Mouse (Mus musculus) embryonic facial prominence, embryonic 10.5 days (tissue): ENCODE results near the gene Oaz3. TPM values are rescaled to one million over a fixed set of nuclear protein-coding genes. Genes with fewer than 3 reads are reported as not detected.
A peak's percentile ranks its signal among the peaks of the same experiment; 100 is the strongest.

Experiments
- DNase-seq: peaks from one replicate; pipeline ENCODE4 v3.0.0-alpha.2; 2017; ENCODE audit warnings: low spot score
- H3K27ac ChIP-seq: fragments of 300-500 bp; sonication (generic); replicated peaks from 2 replicates; pipeline ENCODE4 v1.5.1; 2016; ENCODE audit warnings: mild to moderate bottlenecking
- H3K27me3 ChIP-seq: fragments of 300-500 bp; sonication (generic); replicated peaks from 2 replicates; pipeline ENCODE4 v1.6.1; 2016; ENCODE audit warnings: low read depth, mild to moderate bottlenecking; ENCODE audit not compliant: poor library complexity, severe bottlenecking
- H3K36me3 ChIP-seq: fragments of 300-500 bp; sonication (generic); replicated peaks from 2 replicates; pipeline ENCODE4 v1.6.1; 2016; ENCODE audit warnings: mild to moderate bottlenecking, moderate library complexity
- H3K4me1 ChIP-seq: fragments of 300-500 bp; sonication (generic); 2 replicates; pipeline ENCODE4 v1.6.1; 2016
- H3K4me3 ChIP-seq: fragments of 300-500 bp; sonication (generic); 2 replicates; pipeline ENCODE4 v1.5.1; 2016; ENCODE audit warnings: mild to moderate bottlenecking, moderate library complexity
- H3K9me3 ChIP-seq: fragments of 300-500 bp; sonication (generic); 2 replicates; pipeline ENCODE4 v1.6.1; 2016; ENCODE audit warnings: mild to moderate bottlenecking
- WGBS: fragments of 180-500 bp; shearing (Covaris S2); methylation state at CpG from one replicate; pipeline ENCODE4 v1.1.7; 2016; 5-methylcytosine and 5-hydroxymethylcytosine counted together
- polyA plus RNA-seq: library from polyadenylated mRNA; unstranded; fragments of >200 nt; fragmentation: Nextera tagmentation; extraction: Ambion mirVana; gene quantifications from 2 replicates; pipeline ENCODE4 v1.2.1, GENCODE M21; 2016

Gene Oaz3
- polyA plus RNA-seq, 1 experiment from 2014 or later = 0.56 TPM

DNA sequence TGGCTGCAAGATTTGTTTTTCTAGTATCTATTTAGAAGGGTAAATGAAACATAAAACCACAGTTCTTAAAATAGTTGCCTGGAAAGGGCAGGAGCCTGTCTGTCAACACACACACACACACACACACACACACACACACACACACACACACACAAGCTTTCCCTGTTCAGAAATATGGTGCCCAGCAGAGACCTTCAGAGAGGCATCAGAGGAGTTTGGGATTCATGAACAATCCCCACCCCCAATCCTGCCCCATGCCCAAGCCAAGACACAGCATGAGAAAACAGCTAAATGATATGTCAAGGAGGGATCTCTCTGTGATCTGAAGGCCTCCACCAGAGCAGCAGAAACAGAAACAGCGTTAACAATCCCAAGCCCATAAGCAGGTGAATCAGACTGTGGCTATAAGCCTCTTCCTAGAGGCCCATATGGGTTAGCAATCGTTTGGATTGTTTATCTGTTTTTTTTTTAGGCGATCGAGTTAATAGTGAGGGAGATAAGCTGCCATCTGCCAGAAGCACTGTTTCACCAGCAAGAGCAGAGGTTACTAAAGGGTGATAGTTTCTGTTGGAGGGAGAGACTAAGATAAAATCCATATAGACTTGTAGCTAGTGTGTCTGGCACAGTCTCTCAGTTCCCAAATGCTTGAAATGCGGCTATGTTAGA is 30.0 kb upstream of the Oaz3 start:
- H3K36me3 ChIP-seq = no peaks in the 10 kb centered on the region
- H3K9me3 ChIP-seq = no peaks in the 10 kb centered on the region
- no peak overlapping the region for H3K27ac ChIP-seq
- DNase-seq = no peak
- no peak overlapping the region for H3K4me3 ChIP-seq
- H3K27me3 ChIP-seq = peaks cover 8% of the 10 kb centered on the region
- H3K4me1 ChIP-seq = peaks cover 33% of the 10 kb centered on the region
- WGBS = 84% methylated on average over 5 of the region's 5 CpGs

- 54% methylated on average over 10 of the region's 10 CpGs for WGBS
- DNase-seq = no peak
- Histone ChIP-seq H3K27ac (no peak overlapping the region), H3K4me3 (peak overlapping the region; percentile 42), H3K9me3 (no peaks in the 10 kb centered on the region), H3K4me1 (peaks cover 27% of the 10 kb centered on the region), H3K27me3 (peaks cover 2% of the 10 kb centered on the region), H3K36me3 (no peaks in the 10 kb centered on the region)
These were observed 29.4 kb upstream of the Oaz3 start for GRCm38 (mm10) chr3:94473115-94473505.

- 11% methylated on average over 28 of the region's 28 CpGs for WGBS
- H3K27me3 ChIP-seq = no peaks in the 10 kb centered on the region; the same call in 1 of the 2 replicates
- no peaks in the 10 kb centered on the region for H3K9me3 ChIP-seq
- peak overlapping the region; percentile 42 for H3K4me3 ChIP-seq
- DNase-seq = peak; percentile 86
- H3K4me1 ChIP-seq = peaks cover 21% of the 10 kb centered on the region
- H3K27ac ChIP-seq = no peak overlapping the region
- H3K36me3 ChIP-seq = no peaks in the 10 kb centered on the region
These were observed 28.9 kb upstream of the Oaz3 start for GRCm38 (mm10) chr3:94472447-94473114.

DNA sequence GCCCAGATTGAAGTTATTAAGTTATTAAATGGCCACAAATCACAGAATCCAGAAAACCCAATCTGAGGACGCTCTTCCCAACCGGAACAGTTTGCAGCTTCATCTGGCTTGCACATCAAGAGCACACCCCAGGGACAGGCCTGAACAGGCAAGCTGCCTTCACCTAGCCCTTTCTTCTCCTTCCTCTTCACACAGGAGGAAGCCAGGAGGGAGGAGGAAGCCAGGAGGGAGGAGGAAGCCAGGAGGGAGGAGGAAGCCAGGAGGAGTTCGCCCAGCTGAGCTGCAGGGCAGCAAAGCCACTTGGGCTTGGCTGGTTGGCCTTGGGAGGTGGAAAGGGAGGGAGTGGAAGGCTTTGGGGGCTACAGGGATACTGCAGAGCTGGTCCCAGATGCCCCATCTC is 25.2 kb upstream of the Oaz3 start:
- Histone ChIP-seq H3K4me3 (no peak overlapping the region), H3K36me3 (no peaks in the 10 kb centered on the region), H3K27me3 (no peaks in the 10 kb centered on the region; the same call in 1 of the 2 replicates), H3K27ac (no peak overlapping the region), H3K4me1 (peaks cover 31% of the 10 kb centered on the region), H3K9me3 (no peaks in the 10 kb centered on the region)
- 51% methylated on average over 3 of the region's 3 CpGs for WGBS
- no peak for DNase-seq

- no peaks in the 10 kb centered on the region for H3K36me3 ChIP-seq
- WGBS = 52% methylated on average over 13 of the region's 13 CpGs
- DNase-seq = no peak
These were observed 22.1 kb upstream of the Oaz3 start for GRCm38 (mm10) chr3:94465632-94466430.

GRCm38 (mm10) chr3:94463926-94464578 is 20.3 kb upstream of the Oaz3 start:
- DNase-seq = peak; percentile 57
- Histone ChIP-seq H3K4me3 (no peak overlapping the region), H3K27me3 (no peaks in the 10 kb centered on the region), H3K36me3 (no peaks in the 10 kb centered on the region), H3K4me1 (peaks cover 20% of the 10 kb centered on the region), H3K9me3 (no peaks in the 10 kb centered on the region), H3K27ac (peak overlapping the region; percentile 19; the same call in 1 of the 2 replicates)
- 58% methylated on average over 11 of the region's 11 CpGs for whole genome bisulfite sequencing

More at GRCm38 (mm10) chr3:94465632-94466430, 22.1 kb upstream of the Oaz3 start:
- Histone ChIP-seq H3K4me3 (no peak overlapping the region), H3K9me3 (no peaks in the 10 kb centered on the region), H3K4me1 (peaks cover 22% of the 10 kb centered on the region), H3K27me3 (no peaks in the 10 kb centered on the region), H3K27ac (peak overlapping the region; percentile 14; the same call in 1 of the 2 replicates)

- no peak for DNase-seq
These were observed 16.1 kb upstream of the Oaz3 start for GRCm38 (mm10) chr3:94459834-94460233.

DNA sequence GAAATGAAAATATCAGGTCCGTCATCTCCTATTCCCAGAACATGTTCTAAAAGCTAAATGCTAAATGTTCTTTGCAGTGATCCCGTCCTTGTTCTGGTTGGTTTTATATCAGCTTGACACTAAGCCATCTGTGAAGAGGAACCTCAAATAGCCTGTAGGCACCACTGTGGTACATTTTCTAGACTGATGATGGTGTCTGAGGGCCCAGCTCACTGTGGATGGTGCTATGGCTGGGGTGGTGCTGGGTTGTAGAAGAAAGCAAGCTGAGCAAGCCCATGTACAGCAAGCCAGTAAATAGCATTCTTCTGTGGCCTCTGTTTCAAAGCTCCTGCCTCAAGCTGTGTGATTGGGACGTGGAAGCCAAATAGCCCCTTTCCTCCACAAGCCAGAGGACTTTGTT is 13.3 kb upstream of the Oaz3 start:
- no peaks in the 10 kb centered on the region for H3K36me3 ChIP-seq
- H3K4me3 ChIP-seq = peak overlapping the region; percentile 44; the same call in 1 of the 2 replicates

More at GRCm38 (mm10) chr3:94459834-94460233, 16.1 kb upstream of the Oaz3 start:
- H3K4me3 ChIP-seq = no peak overlapping the region
- H3K27ac ChIP-seq = no peak overlapping the region
- 92% methylated on average over 2 of the region's 2 CpGs for WGBS
- H3K9me3 ChIP-seq = no peaks in the 10 kb centered on the region
- peaks cover 15% of the 10 kb centered on the region for H3K4me1 ChIP-seq
- no peaks in the 10 kb centered on the region for H3K36me3 ChIP-seq
- H3K27me3 ChIP-seq = peaks cover 11% of the 10 kb centered on the region

DNA sequence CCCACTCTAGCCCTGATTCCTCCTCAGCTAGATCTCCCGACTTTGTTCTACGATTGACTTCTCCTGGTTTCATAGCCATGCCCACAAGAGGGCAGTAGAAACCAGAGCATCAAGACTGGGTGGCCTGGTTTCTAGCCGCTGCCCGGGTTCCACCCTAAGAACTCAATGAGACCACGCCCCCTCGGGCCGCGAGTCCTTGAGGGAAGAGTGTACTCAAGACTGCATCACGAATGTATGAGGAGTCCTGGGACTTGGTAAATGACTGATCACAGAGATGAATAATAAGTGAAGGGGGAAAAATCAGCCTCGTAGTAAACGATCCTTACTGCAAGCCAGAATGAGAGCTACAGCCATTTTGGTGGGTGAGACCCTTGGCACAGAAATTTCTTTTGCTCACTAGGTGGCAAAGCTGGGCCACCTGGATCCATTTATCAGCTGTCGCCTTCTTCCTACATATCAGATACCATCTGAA is 12.8 kb upstream of the Oaz3 start:
- Histone ChIP-seq H3K27me3 (peaks cover 11% of the 10 kb centered on the region), H3K27ac (no peak overlapping the region), H3K36me3 (no peaks in the 10 kb centered on the region), H3K4me3 (peak overlapping the region; percentile 44), H3K9me3 (no peaks in the 10 kb centered on the region), H3K4me1 (peaks cover 4% of the 10 kb centered on the region; the same call in 1 of the 2 replicates)
- DNase-seq = peak; percentile 91
- 2% methylated on average over 12 of the region's 12 CpGs for WGBS

More for the DNA sequence above, 13.3 kb upstream of the Oaz3 start:
- H3K9me3 ChIP-seq = no peaks in the 10 kb centered on the region
- DNase-seq = no peak
- 78% methylated on average over 3 of the region's 3 CpGs for WGBS
- H3K27ac ChIP-seq = no peak overlapping the region
- H3K27me3 ChIP-seq = peaks cover 11% of the 10 kb centered on the region
- H3K4me1 ChIP-seq = peaks cover 4% of the 10 kb centered on the region; the same call in 1 of the 2 replicates

DNA sequence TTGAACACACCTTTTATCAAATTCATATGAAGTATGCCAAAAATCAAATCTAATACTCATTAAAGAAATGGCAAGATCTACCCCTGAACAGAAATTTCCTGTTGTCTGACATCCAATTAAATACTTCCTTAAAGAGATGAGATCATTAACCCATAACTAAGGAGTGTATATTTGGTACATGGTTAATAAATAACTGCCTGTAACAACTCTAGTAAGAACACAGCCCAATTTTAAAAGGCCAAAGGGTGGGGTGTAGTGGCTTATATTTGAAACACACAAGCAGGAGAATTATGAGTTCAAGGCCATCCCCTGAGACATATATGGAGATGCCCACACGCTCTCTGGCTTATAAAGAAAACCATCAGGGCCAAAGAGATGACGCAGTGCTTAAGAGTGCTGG is 5.7 kb upstream of the Oaz3 start:
- peaks cover 2% of the 10 kb centered on the region for H3K4me1 ChIP-seq
- no peak overlapping the region for H3K4me3 ChIP-seq
- WGBS = 92% methylated on average over 2 of the region's 2 CpGs
- peaks cover 58% of the 10 kb centered on the region for H3K36me3 ChIP-seq
- H3K9me3 ChIP-seq = no peaks in the 10 kb centered on the region
- H3K27me3 ChIP-seq = no peaks in the 10 kb centered on the region
- no peak for DNase-seq
- no peak overlapping the region for H3K27ac ChIP-seq

DNA sequence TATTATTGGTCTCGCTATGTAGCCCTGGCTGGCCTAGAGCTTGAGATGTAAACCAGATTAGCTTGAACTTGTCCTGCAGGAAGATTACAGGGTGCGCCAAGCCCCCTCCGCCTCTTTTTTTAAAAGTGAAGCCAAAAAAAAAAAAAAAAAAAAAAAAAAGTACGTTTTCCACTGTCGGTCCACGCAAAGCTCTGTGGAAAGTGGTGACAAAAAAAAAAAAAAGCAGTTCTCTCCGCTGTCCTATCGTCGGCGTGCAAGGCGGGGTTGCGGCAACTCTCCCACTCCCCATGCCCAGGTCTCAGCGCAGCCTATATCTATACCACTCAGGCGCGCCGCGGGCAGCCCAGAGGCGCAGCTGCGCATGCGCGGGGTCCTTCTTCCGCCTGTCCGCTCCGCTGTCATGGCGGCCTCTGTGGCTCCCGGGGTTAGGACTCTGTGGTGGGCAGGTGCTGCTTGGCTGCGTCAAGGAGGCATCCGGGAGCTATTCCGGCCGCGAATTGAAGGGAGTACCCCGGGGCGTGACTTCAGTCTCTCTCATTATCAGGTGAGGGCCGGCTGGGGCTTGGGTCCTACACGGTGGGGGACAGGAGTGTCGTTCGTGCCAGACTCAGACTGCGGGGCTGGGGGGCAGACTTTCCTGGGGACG is 641 bp downstream of the Oaz3 start, which contains the start of gene Mrpl9:
Gene Mrpl9, plus strand, starts transcription at position 368 of the 646 bp plus-strand sequence.
- Histone ChIP-seq H3K4me1 (peaks cover 10% of the 10 kb centered on the region), H3K27ac (peak within 1 kb of the TSS; percentile 90), H3K4me3 (peak within 1 kb of the TSS; percentile 99), H3K36me3 (peaks cover 37% of the 10 kb centered on the region), H3K27me3 (no peaks in the 10 kb centered on the region), H3K9me3 (no peaks in the 10 kb centered on the region)
- WGBS = under 1% methylated on average over 39 of the region's 39 CpGs
- peak; percentile 97 for DNase-seq
